Mouse (Mus musculus) limb, embryonic 13.5 days (tissue): ENCODE measurements around the gene Gfra1. TPM values are rescaled to one million over a fixed set of nuclear protein-coding genes. Genes with fewer than 3 reads are reported as not detected.

ENCODE experiments used
- ATAC-seq: fragments of 200-750 bp; cut with Nextera tagmentation; 2 replicates; pipeline ENCODE4 v1.8.0; 2017; ENCODE audit warnings: low read depth, moderate number of reproducible peaks, moderate TSS enrichment; ENCODE audit not compliant: low FRiP score
- H3K27ac ChIP-seq: fragments of 300-500 bp; sonication (generic); 2 replicates; pipeline ENCODE4 v1.5.1; 2015; ENCODE audit warnings: inconsistent platforms, mild to moderate bottlenecking, moderate library complexity
- H3K27me3 ChIP-seq: fragments of 300-500 bp; sonication (generic); 2 replicates; pipeline ENCODE4 v1.6.1; 2015; ENCODE audit warnings: mild to moderate bottlenecking, inconsistent platforms
- H3K36me3 ChIP-seq: fragments of 300-500 bp; sonication (generic); 2 replicates; pipeline ENCODE4 v1.6.1; 2015; ENCODE audit warnings: inconsistent platforms, mild to moderate bottlenecking, moderate library complexity
- H3K4me1 ChIP-seq: fragments of 300-500 bp; sonication (generic); 2 replicates; pipeline ENCODE4 v1.6.1; 2015; ENCODE audit warnings: inconsistent platforms
- H3K4me2 ChIP-seq: fragments of 300-500 bp; sonication (generic); replicated peaks from 2 replicates; pipeline ENCODE4 v1.6.1; 2015; ENCODE audit warnings: inconsistent platforms, mild to moderate bottlenecking, moderate library complexity
- H3K4me3 ChIP-seq: fragments of 300-500 bp; sonication (generic); 2 replicates; pipeline ENCODE4 v1.5.1; 2015; ENCODE audit warnings: moderate library complexity, mild to moderate bottlenecking, inconsistent platforms
- H3K9ac ChIP-seq: fragments of 300-500 bp; sonication (generic); 2 replicates; pipeline ENCODE4 v1.6.1; 2015; ENCODE audit warnings: mild to moderate bottlenecking, inconsistent platforms
- H3K9me3 ChIP-seq: fragments of 300-500 bp; sonication (generic); 2 replicates; pipeline ENCODE4 v1.6.1; 2016; ENCODE audit warnings: inconsistent platforms
- WGBS: fragments of 180-500 bp; shearing (Covaris S2); methylation state at CpG from one replicate; pipeline ENCODE4 v1.1.7; 2015; 5-methylcytosine and 5-hydroxymethylcytosine counted together
- polyA plus RNA-seq: library from polyadenylated mRNA; unstranded; fragments of >200 nt; fragmentation: Nextera tagmentation; extraction: Ambion mirVana; gene quantifications from 2 replicates; pipeline ENCODE4 v1.2.1, GENCODE M21; 2015

The Gfra1 gene
- polyA plus RNA-seq, 1 experiment from 2014 or later: 25.4 TPM

GRCm38 (mm10) chr19:58310334-58311315 is 145.1 kb downstream of the Gfra1 start:
- Histone ChIP-seq H3K27me3 (no peaks in the 10 kb centered on the region), H3K36me3 (no peaks in the 10 kb centered on the region), H3K4me3 (no peak overlapping the region), H3K4me2 (no peak overlapping the region), H3K4me1 (0 out of 2 replicates have a peak, but pooled peaks cover 5% of the 10 kb centered on the region), H3K9ac (no peak overlapping the region), H3K9me3 (peaks cover 22% of the 10 kb centered on the region), H3K27ac (no peak overlapping the region)
- WGBS: 56% methylated on average over 12 of the region's 12 CpGs
- no peak for ATAC-seq

DNA sequence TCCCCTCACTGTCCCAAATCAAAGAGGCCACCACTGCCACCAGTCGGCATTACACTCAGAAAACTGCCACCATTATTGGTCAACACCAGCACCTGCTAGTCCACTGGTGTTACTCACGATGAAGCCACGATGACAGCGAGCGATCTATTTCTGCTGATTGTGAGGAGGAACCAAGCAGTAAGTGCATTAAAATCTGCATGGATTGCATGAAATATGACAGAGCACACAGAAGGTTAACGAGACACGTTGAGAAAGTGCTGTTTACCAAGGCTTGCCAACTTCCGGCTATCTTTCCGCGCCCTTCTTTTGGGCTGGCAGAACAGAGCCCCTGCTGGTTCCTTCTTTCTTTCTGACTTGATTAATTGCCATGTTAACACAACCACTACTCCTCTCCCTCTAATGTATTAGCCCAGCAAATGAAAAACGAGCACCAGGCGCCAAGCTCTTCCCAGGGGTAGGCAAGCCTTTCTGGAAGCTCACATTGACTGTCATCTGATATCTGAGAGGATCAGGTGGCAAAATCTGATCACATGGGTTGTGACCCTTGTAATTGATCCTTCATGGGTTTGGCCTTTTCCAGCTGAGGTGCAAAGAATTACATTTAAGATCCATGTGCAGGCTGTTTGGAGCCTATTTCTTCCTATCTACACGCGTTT is 146.0 kb downstream of the Gfra1 start:
- Histone ChIP-seq H3K27ac (no peak overlapping the region), H3K9me3 (peaks cover 14% of the 10 kb centered on the region), H3K36me3 (no peaks in the 10 kb centered on the region), H3K9ac (no peak overlapping the region), H3K27me3 (no peaks in the 10 kb centered on the region), H3K4me1 (0 out of 2 replicates have a peak, but pooled peaks cover 5% of the 10 kb centered on the region), H3K4me2 (no peak overlapping the region), H3K4me3 (no peak overlapping the region)
- ATAC-seq: no peak
- WGBS: 71% methylated on average over 14 of the region's 14 CpGs

DNA sequence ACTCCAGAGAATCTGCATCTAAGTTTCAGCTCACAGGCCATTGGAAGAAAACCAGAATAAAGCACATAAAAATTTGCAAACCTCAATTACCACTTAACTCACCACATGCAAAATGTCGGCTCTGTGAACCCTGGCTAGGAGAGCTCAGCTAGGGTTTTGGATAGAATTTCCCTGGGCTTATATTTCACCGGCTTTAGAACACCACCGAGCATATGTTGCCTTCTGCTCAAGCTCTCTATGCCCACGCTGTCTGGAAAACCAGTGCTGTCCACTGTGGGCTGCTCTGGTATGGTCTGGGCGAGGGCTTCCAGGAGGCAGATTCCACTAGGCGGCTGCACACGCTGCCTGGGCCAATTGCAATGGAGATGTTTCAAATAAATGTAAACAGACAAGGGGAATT is 154.6 kb downstream of the Gfra1 start:
- H3K4me3 ChIP-seq: no peak overlapping the region
- H3K27ac ChIP-seq: no peak overlapping the region
- H3K4me1 ChIP-seq: peaks cover 26% of the 10 kb centered on the region
- peaks cover 4% of the 10 kb centered on the region; the same call in 1 of the 2 replicates for H3K27me3 ChIP-seq
- ATAC-seq: peak; percentile 44
- WGBS: 61% methylated on average over 7 of the region's 7 CpGs
- no peak overlapping the region for H3K9ac ChIP-seq
- H3K36me3 ChIP-seq: no peaks in the 10 kb centered on the region
- H3K9me3 ChIP-seq: peaks cover 3% of the 10 kb centered on the region; the same call in 1 of the 2 replicates
- no peak overlapping the region for H3K4me2 ChIP-seq

DNA sequence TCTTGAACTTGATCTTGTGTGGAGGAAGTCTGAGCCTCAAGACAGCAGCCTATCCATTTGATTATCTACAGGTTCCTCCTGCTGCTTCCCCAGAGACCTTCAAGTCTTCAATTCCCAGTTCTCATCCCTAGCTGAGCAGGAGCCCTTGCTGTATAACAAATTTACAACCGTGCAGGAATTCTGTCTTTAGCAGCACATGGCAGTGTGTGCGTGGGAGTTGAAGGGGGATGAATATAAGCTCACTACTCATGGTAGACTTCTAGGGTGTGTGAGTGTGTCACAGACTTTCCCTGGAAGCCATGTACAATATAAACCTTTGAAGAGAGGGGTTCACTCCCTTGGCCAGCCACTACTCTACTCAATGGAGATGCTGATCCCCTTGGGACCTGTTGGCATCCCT is 157.8 kb downstream of the Gfra1 start:
- Histone ChIP-seq H3K27ac (no peak overlapping the region), H3K9ac (no peak overlapping the region), H3K9me3 (no peaks in the 10 kb centered on the region), H3K4me2 (no peak overlapping the region), H3K4me3 (no peak overlapping the region), H3K4me1 (peaks cover 28% of the 10 kb centered on the region), H3K27me3 (peaks cover 4% of the 10 kb centered on the region; the same call in 1 of the 2 replicates), H3K36me3 (no peaks in the 10 kb centered on the region)
- 67% methylated on average over 2 of the region's 2 CpGs for WGBS
- ATAC-seq: no peak

DNA sequence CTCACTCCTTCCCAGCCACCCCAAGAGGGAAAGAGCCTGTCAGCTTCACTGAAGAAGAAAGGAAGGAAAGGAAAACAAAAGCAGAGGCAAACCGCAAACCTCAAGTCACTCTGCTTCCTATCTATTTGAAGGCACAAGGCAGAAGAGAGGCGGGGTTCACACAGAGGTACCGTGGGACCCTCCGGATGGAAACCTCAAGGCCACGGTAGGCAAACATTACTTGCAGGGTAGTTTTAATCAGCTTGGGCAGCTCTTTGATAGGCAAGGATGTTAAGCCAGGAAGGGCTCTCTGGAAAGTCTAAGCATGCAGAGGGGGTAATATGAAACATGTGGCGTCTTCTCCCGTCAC is 158.9 kb downstream of the Gfra1 start:
- no peak overlapping the region for H3K27ac ChIP-seq
- peaks cover 4% of the 10 kb centered on the region; the same call in 1 of the 2 replicates for H3K27me3 ChIP-seq
- H3K36me3 ChIP-seq: no peaks in the 10 kb centered on the region
- no peak overlapping the region for H3K4me3 ChIP-seq
- H3K9ac ChIP-seq: no peak overlapping the region
- WGBS: 36% methylated on average over 7 of the region's 7 CpGs
- ATAC-seq: no peak
- H3K4me1 ChIP-seq: peaks cover 28% of the 10 kb centered on the region
- no peaks in the 10 kb centered on the region for H3K9me3 ChIP-seq
- H3K4me2 ChIP-seq: no peak overlapping the region

DNA sequence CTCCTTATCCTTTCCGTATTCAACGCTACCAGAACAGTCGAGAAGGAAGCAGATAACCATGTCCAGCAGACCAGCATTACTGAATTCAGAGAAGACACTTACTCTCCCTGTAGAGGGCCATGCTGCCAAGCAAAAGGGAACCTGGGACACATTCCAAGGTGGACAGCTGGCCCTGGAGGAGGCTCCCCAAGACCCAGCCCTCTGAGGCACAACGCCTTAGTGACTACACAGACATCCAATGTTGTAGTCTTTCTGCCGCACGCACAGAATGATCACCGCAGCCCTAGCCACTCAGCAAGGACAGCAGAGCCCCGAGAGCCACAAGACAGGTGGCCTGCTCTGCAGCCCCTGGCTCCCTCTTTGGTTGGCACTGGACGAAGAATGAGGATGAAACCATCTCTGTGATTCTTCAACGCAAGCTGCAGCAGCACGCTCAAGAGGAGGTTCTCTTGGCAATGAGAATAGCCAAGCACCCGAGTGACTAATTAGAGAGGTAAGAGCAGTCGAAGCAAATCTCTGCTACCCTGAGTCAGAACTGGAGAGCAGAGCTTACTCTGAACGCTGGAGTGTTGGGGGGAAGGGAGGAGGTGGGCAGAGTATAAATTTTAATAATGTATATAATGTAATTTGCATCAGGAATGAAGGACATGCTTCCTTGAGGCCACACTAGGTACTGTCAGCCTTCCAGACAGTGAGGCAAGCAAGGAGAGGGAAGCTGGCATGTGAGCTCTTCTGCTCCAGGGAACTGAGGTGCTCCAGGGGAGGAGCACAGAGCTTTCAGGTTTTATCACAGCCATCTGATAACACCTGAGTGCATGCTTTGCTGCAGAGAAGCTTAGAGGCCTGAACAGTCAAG is 159.5 kb downstream of the Gfra1 start:
- WGBS: 86% methylated on average over 14 of the region's 14 CpGs
- Histone ChIP-seq H3K36me3 (no peaks in the 10 kb centered on the region), H3K27ac (no peak overlapping the region), H3K27me3 (peaks cover 4% of the 10 kb centered on the region; the same call in 1 of the 2 replicates), H3K4me3 (no peak overlapping the region), H3K9me3 (no peaks in the 10 kb centered on the region), H3K4me1 (peaks cover 25% of the 10 kb centered on the region), H3K4me2 (no peak overlapping the region), H3K9ac (no peak overlapping the region)
- ATAC-seq: no peak

- Histone ChIP-seq H3K4me3 (no peak overlapping the region), H3K4me1 (peaks cover 5% of the 10 kb centered on the region; the same call in 1 of the 2 replicates), H3K36me3 (no peaks in the 10 kb centered on the region), H3K9me3 (no peaks in the 10 kb centered on the region), H3K4me2 (no peak overlapping the region), H3K27me3 (no peaks in the 10 kb centered on the region), H3K9ac (no peak overlapping the region), H3K27ac (no peak overlapping the region)
- no peak for ATAC-seq
- WGBS: 50% methylated on average over 6 of the region's 6 CpGs
These were observed 167.6 kb downstream of the Gfra1 start for GRCm38 (mm10) chr19:58288145-58288544.

DNA sequence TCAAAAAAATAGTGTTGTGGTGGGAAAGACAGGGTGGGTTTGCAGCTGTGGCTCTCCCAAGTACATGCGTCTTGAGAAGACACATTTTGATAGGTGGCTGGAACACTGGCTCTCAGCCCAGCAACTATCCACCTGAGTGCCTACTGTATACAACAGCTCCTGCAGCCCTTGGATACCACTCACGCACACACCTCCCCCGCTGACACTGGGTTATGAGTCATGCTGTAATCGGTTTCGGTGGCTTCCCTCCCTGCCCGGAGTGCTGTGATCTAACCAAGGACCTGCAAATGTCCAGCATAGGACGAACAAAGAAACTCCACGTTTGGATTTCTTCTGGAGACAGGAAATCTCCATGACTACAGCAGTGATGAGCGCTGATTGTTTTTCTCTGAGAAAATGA is 180.4 kb downstream of the Gfra1 start:
- WGBS: 83% methylated on average over 9 of the region's 9 CpGs
- Histone ChIP-seq H3K9me3 (no peaks in the 10 kb centered on the region), H3K27me3 (no peaks in the 10 kb centered on the region), H3K27ac (no peak overlapping the region), H3K4me3 (no peak overlapping the region), H3K9ac (no peak overlapping the region), H3K36me3 (no peaks in the 10 kb centered on the region), H3K4me2 (no peak overlapping the region), H3K4me1 (0 out of 2 replicates have a peak, but pooled peaks cover 3% of the 10 kb centered on the region)
- ATAC-seq: no peak

DNA sequence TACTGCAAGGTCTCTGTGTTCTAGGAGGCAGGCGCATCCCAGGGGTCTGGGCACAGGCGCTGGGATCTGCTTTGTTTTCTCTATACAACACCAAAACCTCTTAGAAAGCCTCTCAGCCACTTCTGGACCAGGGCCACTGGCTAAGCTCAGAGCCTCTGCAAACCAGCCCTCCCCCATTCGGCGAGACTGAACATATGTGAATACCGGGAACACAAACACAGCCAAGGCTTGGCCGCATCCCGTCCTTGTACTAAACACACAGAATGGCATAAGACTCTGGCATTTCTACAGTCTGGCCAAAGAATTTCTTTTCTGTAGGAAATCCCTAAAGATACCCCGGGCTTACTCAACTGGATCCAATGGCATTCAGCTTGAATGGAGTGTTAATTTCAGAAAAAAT is 183.9 kb downstream of the Gfra1 start:
- WGBS: 90% methylated on average over 8 of the region's 8 CpGs
- no peak for ATAC-seq
- Histone ChIP-seq H3K9me3 (no peaks in the 10 kb centered on the region), H3K4me1 (0 out of 2 replicates have a peak, but pooled peaks cover 14% of the 10 kb centered on the region), H3K4me2 (no peak overlapping the region), H3K4me3 (no peak overlapping the region), H3K27me3 (no peaks in the 10 kb centered on the region), H3K27ac (no peak overlapping the region), H3K36me3 (no peaks in the 10 kb centered on the region), H3K9ac (no peak overlapping the region)

- WGBS: 88% methylated on average over 5 of the region's 5 CpGs
- Histone ChIP-seq H3K9ac (no peak overlapping the region), H3K4me3 (no peak overlapping the region), H3K4me1 (peaks cover 19% of the 10 kb centered on the region; the same call in 1 of the 2 replicates), H3K36me3 (no peaks in the 10 kb centered on the region), H3K4me2 (no peak overlapping the region), H3K9me3 (no peaks in the 10 kb centered on the region), H3K27ac (no peak overlapping the region), H3K27me3 (no peaks in the 10 kb centered on the region)
- no peak for ATAC-seq
These were observed 184.9 kb downstream of the Gfra1 start for GRCm38 (mm10) chr19:58270778-58271177.

DNA sequence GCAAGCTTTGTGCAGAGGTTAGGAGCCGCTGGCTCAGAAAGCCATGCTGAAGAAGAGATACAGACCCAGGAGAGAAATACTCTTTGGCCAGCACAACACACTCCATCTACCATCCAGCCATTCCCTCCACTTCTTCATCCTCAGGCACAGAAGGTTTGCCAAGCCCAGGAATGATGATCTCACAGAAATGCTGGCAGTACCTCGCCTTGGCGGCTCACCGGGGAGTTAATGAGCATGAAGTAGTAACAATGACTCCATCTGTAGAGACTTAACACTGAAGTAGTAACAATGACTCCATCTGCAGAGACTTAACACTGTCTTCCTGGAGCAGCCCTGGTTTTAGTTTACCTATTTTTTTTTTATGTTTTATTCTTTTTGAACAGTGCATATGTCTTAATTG is 187.2 kb downstream of the Gfra1 start:
- Histone ChIP-seq H3K27me3 (no peaks in the 10 kb centered on the region), H3K4me3 (no peak overlapping the region), H3K4me2 (no peak overlapping the region), H3K4me1 (peaks cover 19% of the 10 kb centered on the region; the same call in 1 of the 2 replicates), H3K27ac (no peak overlapping the region), H3K36me3 (no peaks in the 10 kb centered on the region), H3K9me3 (no peaks in the 10 kb centered on the region), H3K9ac (no peak overlapping the region)
- WGBS: 63% methylated on average over 4 of the region's 4 CpGs
- no peak for ATAC-seq
